Mouse (Mus musculus): ENCODE results near the gene Krtap4-8.

- no peak for TF ChIP-seq CTCF (IDR thresholded peaks at IDR 0.05; ENCODE audit: borderline replicate concordance, extremely low read depth, insufficient read depth, insufficient read length)
- no peak for TF ChIP-seq POLR2A (IDR thresholded peaks at IDR 0.05; ENCODE audit: borderline replicate concordance, extremely low read depth, insufficient read depth, insufficient read length, poor library complexity, severe bottlenecking)
These were observed 46.3 kb downstream of the Krtap4-8 start, which contains the start of gene Gm14180 for GRCm38 (mm10) chr11:99734190-99734589.

Measured in brain, embryonic 14.5 days (tissue).